Mouse (Mus musculus) embryonic facial prominence, embryonic 11.5 days (tissue): ENCODE data around the gene Bbx. TPM values are rescaled to one million over a fixed set of nuclear protein-coding genes. Genes with fewer than 3 reads are reported as not detected.
A peak's percentile ranks its signal among the peaks of the same experiment; 100 is the strongest.

Experiments
- ATAC-seq: fragments of 200-750 bp; cut with Nextera tagmentation; replicated peaks from 2 replicates; pipeline ENCODE4 v1.8.0; 2017; ENCODE audit warnings: low read depth; ENCODE audit not compliant: insufficient number of reproducible peaks, low FRiP score, low TSS enrichment
- DNase-seq: peaks from one replicate; pipeline ENCODE4 v3.0.0-alpha.2; 2015; ENCODE audit warnings: low spot score
- H3K27ac ChIP-seq: fragments of 300-500 bp; sonication (generic); replicated peaks from 2 replicates; pipeline ENCODE4 v1.5.1; 2014; ENCODE audit warnings: mild to moderate bottlenecking, low read depth, low read length, control low read depth
- H3K27me3 ChIP-seq: fragments of 300-500 bp; sonication (generic); 2 replicates; pipeline ENCODE4 v1.6.1; 2014; ENCODE audit warnings: mild to moderate bottlenecking, low read length, moderate library complexity, mixed read lengths; ENCODE audit not compliant: control insufficient read depth, insufficient read depth
- H3K36me3 ChIP-seq: fragments of 300-500 bp; sonication (generic); replicated peaks from 2 replicates; pipeline ENCODE4 v1.6.1; 2014; ENCODE audit warnings: low read depth, mild to moderate bottlenecking, low read length, moderate library complexity, mixed read lengths; ENCODE audit not compliant: control insufficient read depth, insufficient read depth
- H3K4me1 ChIP-seq: fragments of 300-500 bp; sonication (generic); 2 replicates; pipeline ENCODE4 v1.6.1; 2014; ENCODE audit warnings: low read length, mixed read lengths; ENCODE audit not compliant: control insufficient read depth, insufficient read depth
- H3K4me2 ChIP-seq: fragments of 300-500 bp; sonication (generic); 2 replicates; pipeline ENCODE4 v1.6.1; 2014; ENCODE audit warnings: low read depth, mild to moderate bottlenecking, control low read depth, low read length, moderate library complexity
- H3K4me3 ChIP-seq: fragments of 300-500 bp; sonication (generic); 2 replicates; pipeline ENCODE4 v1.5.1; 2014; ENCODE audit warnings: low read depth, low read length, control low read depth
- H3K9ac ChIP-seq: fragments of 300-500 bp; sonication (generic); replicated peaks from 2 replicates; pipeline ENCODE4 v1.6.1; 2014; ENCODE audit warnings: mild to moderate bottlenecking, control low read depth, low read length
- H3K9me3 ChIP-seq: fragments of 300-500 bp; sonication (generic); replicated peaks from 2 replicates; pipeline ENCODE4 v1.6.1; 2016; ENCODE audit warnings: mild to moderate bottlenecking, low read length, inconsistent platforms, mixed read lengths; ENCODE audit not compliant: control insufficient read depth
- WGBS: fragments of 180-500 bp; shearing (Covaris S2); extraction: QIAGEN DNeasy Blood & Tissue Kit; methylation state at CpG from one replicate; pipeline ENCODE4 v1.1.7; 2014; 5-methylcytosine and 5-hydroxymethylcytosine counted together
- polyA plus RNA-seq: library from polyadenylated mRNA; unstranded; fragments of >200 nt; fragmentation: Nextera tagmentation; extraction: Ambion mirVana; gene quantifications from 2 replicates; pipeline ENCODE4 v1.2.1, GENCODE M21; 2014

The Bbx gene
- 30.1 and 33.6 TPM in 2 replicates for polyA plus RNA-seq

DNA sequence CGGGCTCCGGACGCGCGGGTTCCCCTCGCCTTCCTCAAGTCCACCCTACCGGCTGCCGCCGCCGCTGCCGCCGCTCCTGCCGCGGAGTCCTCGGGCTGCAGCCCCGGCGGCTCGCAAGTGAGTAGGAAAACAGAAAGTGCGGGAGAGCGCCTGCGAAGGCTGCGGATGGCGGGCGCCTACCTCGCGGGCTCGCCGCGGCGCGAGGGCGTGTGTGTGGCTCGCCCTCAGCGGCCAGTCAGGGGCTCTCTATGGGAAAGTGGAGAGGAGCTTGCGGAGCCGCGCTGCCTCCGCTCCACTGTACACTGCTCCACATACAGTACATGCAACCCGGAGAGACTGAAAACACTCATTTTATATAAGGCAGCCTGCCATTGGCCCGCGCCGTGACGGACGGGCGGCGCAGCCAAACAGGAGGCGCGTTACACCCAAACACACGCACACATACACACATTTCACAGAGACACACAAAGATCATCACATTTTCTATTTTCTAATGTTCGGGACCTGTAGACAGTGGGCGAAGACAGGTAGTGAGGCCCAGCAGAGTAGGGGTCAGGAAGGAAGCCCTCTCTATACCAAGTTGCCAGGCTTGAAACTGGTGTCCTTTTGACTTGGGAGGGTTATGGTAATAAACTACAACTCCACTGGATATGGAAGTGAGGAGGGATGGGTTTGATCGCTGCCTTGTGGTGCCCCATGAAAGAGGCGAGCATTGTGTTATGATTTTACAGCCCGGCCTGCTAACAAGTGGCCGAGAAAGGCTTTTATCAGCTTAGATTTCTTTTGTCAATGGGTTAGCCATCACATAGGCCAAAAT, at the start of gene Bbx:
Bbx (minus strand) TSS at position 329 of the 817 bp plus-strand sequence.
- H3K36me3 ChIP-seq = no peaks in the 10 kb centered on the region

DNA sequence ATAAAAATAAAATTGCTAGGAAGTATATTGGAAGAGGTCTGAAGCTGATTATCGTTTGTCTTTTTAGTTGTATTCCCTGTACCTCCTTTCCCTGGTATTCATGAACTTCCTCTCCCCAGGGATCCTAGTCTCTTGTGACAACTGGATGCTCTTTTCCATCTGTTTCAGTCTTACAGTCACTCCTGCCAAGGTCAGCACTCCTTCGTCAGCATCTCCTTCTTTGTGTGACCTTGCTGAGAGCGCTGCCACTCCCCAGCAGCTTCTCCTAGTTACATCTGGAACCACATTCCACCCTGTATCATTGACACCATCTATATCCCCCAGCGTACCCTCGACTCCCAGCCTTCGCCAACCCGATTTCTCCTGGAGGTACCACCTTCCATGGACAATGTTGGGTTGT, 49.7 kb upstream of the Bbx start:
- 73% methylated on average over 7 of the region's 7 CpGs for WGBS

More for the DNA sequence above, at the start of gene Bbx:
- H3K4me2 ChIP-seq = peak within 1 kb of the TSS; percentile 98
- peak within 1 kb of the TSS; percentile 94 for H3K9ac ChIP-seq
- 1% methylated on average over 53 of the region's 55 CpGs for WGBS
- no peaks in the 10 kb centered on the region for H3K4me1 ChIP-seq
- H3K27ac ChIP-seq = peak within 1 kb of the TSS; percentile 98
- DNase-seq (peak; percentile 92), ATAC-seq (peak; percentile 99)
- peak within 1 kb of the TSS; percentile 93 for H3K4me3 ChIP-seq
- no peaks in the 10 kb centered on the region for H3K9me3 ChIP-seq
- H3K27me3 ChIP-seq = no peaks in the 10 kb centered on the region

DNA sequence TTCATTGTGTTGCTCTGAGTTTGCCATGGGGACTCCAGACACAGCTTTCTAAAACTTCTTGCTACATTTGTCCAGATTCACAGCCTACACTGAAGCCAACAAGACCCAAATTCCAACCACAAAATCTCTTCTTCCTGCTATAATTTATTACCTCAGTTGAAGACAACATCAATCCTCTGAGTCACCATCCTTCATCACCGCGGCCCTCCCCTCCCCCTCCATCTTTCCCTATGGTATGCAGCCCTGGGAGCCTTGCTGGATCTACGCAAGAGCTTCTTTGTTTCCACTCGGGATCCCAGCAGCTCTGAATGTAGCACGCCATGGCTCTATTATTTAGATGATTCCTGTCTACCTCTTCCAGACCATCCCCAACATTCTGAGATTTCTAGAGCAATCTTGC, 49.2 kb upstream of the Bbx start:
- Histone ChIP-seq H3K9me3 (no peaks in the 10 kb centered on the region), H3K4me1 (no peaks in the 10 kb centered on the region), H3K27ac (no peak overlapping the region), H3K9ac (no peak overlapping the region), H3K36me3 (no peaks in the 10 kb centered on the region), H3K4me3 (no peak overlapping the region), H3K27me3 (no peaks in the 10 kb centered on the region), H3K4me2 (no peak overlapping the region)
- 63% methylated on average over 5 of the region's 5 CpGs for WGBS
- no peak for DNase-seq
- ATAC-seq = no peak

More for the DNA sequence above, 49.7 kb upstream of the Bbx start:
- Histone ChIP-seq H3K36me3 (no peaks in the 10 kb centered on the region), H3K27me3 (no peaks in the 10 kb centered on the region), H3K4me1 (no peaks in the 10 kb centered on the region), H3K4me2 (no peak overlapping the region), H3K9me3 (no peaks in the 10 kb centered on the region), H3K27ac (no peak overlapping the region), H3K4me3 (no peak overlapping the region), H3K9ac (no peak overlapping the region)
- DNase-seq (no peak), ATAC-seq (no peak)

DNA sequence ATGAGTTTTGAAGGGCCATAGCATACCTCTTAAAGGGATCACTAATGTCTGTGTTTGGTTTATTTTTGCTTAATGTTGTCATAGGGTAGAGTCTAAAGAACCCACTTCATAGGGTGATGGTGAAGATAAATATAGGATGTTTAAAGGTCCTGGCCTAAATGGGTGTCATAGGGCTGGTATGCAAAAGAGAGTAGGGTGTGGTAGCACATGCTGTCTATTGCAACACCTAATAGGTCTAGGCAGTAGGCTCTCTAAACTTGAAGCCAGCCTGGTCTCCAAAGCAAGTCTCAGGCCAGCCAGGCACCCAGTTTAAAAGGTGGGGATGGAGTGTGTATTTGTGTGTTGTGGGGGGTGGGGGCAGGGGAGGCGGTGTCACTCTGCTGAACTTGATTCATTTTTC, 46.5 kb upstream of the Bbx start:
- no peaks in the 10 kb centered on the region for H3K9me3 ChIP-seq
- ATAC-seq = no peak
- H3K27me3 ChIP-seq = no peaks in the 10 kb centered on the region
- no peaks in the 10 kb centered on the region for H3K36me3 ChIP-seq
- DNase-seq = no peak
- H3K4me1 ChIP-seq = no peaks in the 10 kb centered on the region
- no peak overlapping the region for H3K9ac ChIP-seq
- H3K4me3 ChIP-seq = no peak overlapping the region
- WGBS = 95% methylated on average over 1 of the region's 1 CpGs
- H3K27ac ChIP-seq = no peak overlapping the region
- no peak overlapping the region for H3K4me2 ChIP-seq

DNA sequence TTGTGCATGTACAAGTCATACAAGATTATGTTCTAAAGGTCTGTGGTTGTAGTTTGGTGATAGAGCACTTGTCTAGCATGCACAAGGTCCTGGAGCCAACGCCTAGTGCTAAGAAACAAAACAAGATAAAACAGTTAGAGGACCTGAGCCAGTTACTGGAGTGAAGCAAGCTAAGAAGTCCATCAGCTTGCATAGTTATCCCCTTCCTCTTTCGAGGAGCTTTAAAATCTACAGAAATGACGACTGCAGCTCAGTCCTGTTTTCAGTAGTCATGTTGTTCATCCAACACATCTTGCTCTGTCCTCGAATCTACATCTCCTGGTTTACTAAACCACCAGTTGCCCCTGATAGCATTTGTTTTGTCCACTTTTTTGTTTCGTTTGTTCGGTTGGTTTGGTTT, 45.4 kb upstream of the Bbx start:
- Histone ChIP-seq H3K27me3 (no peaks in the 10 kb centered on the region), H3K4me1 (no peaks in the 10 kb centered on the region), H3K9me3 (no peaks in the 10 kb centered on the region), H3K9ac (no peak overlapping the region), H3K27ac (no peak overlapping the region), H3K4me3 (no peak overlapping the region), H3K36me3 (no peaks in the 10 kb centered on the region), H3K4me2 (no peak overlapping the region)
- 85% methylated on average over 6 of the region's 6 CpGs for WGBS
- DNase-seq = no peak
- ATAC-seq = no peak

DNA sequence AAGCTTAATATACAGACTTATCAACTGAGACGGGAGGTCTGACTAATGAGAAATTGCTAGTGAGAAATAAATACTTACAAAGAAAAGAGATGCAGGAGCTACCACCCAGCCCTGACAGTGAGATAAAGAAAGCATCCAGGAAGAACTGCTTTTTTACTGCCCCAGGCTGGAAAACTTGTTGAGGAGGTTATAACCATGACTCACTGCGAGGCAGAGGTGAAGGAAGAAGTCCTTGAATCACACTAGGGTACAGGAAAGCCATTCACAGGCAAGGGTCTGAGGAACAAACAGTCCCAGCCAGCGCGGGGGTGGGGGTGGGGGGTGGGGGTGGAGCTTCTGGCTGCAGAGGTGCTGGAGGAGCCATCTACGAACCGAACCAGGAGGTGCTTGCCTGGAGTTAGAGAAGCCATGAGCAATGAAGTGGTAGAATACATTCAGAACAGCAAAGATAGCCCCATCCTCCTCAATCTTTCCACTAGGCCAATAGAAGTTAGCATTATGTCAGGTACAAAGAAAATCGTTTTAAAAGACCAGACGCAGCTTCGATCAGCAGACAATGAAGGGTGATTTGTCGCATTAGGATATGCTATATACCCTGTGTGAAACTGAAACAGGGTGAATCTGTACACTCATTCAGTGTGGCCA, 30.2 kb upstream of the Bbx start:
- ATAC-seq = no peak
- no peaks in the 10 kb centered on the region for H3K27me3 ChIP-seq
- no peak for DNase-seq
- H3K36me3 ChIP-seq = no peaks in the 10 kb centered on the region
- no peaks in the 10 kb centered on the region for H3K4me1 ChIP-seq
- no peak overlapping the region for H3K9ac ChIP-seq
- 29% methylated on average over 10 of the region's 10 CpGs for WGBS
- H3K4me3 ChIP-seq = no peak overlapping the region
- H3K4me2 ChIP-seq = no peak overlapping the region
- no peak overlapping the region for H3K27ac ChIP-seq
- H3K9me3 ChIP-seq = no peaks in the 10 kb centered on the region

DNA sequence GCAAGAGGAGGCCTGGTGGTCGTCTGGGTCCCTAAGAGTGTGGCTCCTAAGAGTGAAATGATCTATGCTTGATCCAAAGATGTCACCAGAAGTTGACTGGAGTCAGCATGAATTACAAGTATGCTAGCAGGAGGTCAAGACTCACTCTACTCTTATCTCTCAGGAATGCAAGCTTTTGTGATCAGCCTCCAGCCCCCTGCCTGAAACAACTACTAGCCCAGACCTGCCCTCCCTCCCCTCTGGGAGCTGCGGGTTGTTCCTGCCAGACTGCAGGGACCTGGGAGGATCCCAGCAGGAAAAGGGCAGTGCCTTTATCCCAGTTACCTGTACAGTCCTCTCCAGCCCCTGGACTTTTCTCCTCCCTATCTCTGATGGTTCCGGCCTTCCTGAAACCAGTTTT, 27.0 kb upstream of the Bbx start:
- H3K9ac ChIP-seq = no peak overlapping the region
- no peaks in the 10 kb centered on the region for H3K36me3 ChIP-seq
- no peak overlapping the region for H3K4me2 ChIP-seq
- no peaks in the 10 kb centered on the region for H3K9me3 ChIP-seq
- no peaks in the 10 kb centered on the region for H3K4me1 ChIP-seq
- no peak for DNase-seq
- H3K27ac ChIP-seq = no peak overlapping the region
- ATAC-seq = no peak
- H3K27me3 ChIP-seq = no peaks in the 10 kb centered on the region
- 49% methylated on average over 3 of the region's 3 CpGs for WGBS
- no peak overlapping the region for H3K4me3 ChIP-seq

DNA sequence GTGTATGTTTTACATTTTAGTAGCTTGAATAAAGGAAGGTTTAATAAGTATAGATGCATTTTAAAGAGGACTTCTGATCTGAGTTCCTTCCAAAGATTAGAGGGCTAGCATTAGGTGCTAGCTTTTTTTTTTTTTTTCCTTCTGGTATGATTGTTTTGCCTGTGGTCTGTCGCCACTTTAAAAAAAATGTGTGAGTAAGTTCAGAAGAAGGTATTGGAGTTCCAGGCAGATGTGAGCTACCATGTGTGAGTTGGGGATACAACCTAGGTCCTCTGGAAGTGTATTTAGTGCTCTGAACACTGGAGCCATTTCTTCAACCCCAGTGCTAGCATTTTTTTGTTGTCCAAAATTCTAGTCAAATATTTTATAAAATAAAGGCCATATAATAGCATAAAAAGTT, 23.9 kb upstream of the Bbx start:
- no peak for ATAC-seq
- WGBS = 79% methylated on average over 1 of the region's 1 CpGs
- no peak for DNase-seq

More for the DNA sequence above, 23.9 kb upstream of the Bbx start:
- H3K36me3 ChIP-seq = no peaks in the 10 kb centered on the region
- no peaks in the 10 kb centered on the region for H3K9me3 ChIP-seq
- H3K27ac ChIP-seq = no peak overlapping the region
- no peaks in the 10 kb centered on the region for H3K4me1 ChIP-seq
- H3K27me3 ChIP-seq = no peaks in the 10 kb centered on the region
- no peak overlapping the region for H3K9ac ChIP-seq
- no peak overlapping the region for H3K4me3 ChIP-seq
- no peak overlapping the region for H3K4me2 ChIP-seq
